Mouse (Mus musculus) embryonic fibroblast, embryonic 13.5 days (primary cell): ENCODE results near the gene Ltc4s. TPM values are rescaled to one million over a fixed set of nuclear protein-coding genes. Genes with fewer than 3 reads are reported as not detected.

Experiments used
- H3K27ac ChIP-seq: 2 replicates; pipeline ENCODE4 v1.5.1; 2012; ENCODE audit warnings: low read length, control low read depth, inconsistent platforms; ENCODE audit not compliant: insufficient read depth
- H3K4me1 ChIP-seq: 2 replicates; pipeline ENCODE4 v1.6.1; 2011; ENCODE audit warnings: low read length; ENCODE audit not compliant: control insufficient read depth, insufficient read depth
- H3K4me3 ChIP-seq: 2 replicates; pipeline ENCODE4 v1.5.1; 2011; ENCODE audit warnings: mild to moderate bottlenecking, control low read depth, low read length; ENCODE audit not compliant: insufficient read depth
- CTCF ChIP-seq: IDR thresholded peaks from 2 replicates; pipeline ENCODE4 v1.5.1; 2011; ENCODE audit warnings: mild to moderate bottlenecking, control low read depth, low read length, moderate library complexity, borderline replicate concordance; ENCODE audit not compliant: insufficient read depth
- POLR2A ChIP-seq: IDR thresholded peaks from 2 replicates; pipeline ENCODE4 v1.6.1; 2011; ENCODE audit warnings: low read depth, mild to moderate bottlenecking, control low read depth, low read length, moderate library complexity
- polyA plus RNA-seq: library from polyadenylated mRNA; stranded (reverse); fragments of >200 nt; gene quantifications from 2 replicates; pipeline ENCODE4 v1.2.4, GENCODE M21; 2011; ENCODE audit warnings: low read depth; ENCODE audit not compliant: missing spikeins, insufficient read length

Gene Ltc4s
- polyA plus RNA-seq, 1 experiment, result 0.83 TPM

GRCm38 (mm10) chr11:50269885-50270284, 31.5 kb upstream of the Ltc4s start:
- Histone ChIP-seq H3K4me1 (peaks cover under 1% of the 10 kb centered on the region; the same call in 1 of the 2 replicates), H3K27ac (0 out of 2 replicates have a peak overlapping the region, but pooled peaks have one; percentile 37)
- TF ChIP-seq POLR2A (no peak), CTCF (no peak)

GRCm38 (mm10) chr11:50269163-50269562, 30.7 kb upstream of the Ltc4s start:
- Histone ChIP-seq H3K27ac (no peak overlapping the region), H3K4me1 (no peaks in the 10 kb centered on the region), H3K4me3 (no peak overlapping the region)
- TF ChIP-seq POLR2A (no peak), CTCF (no peak)

More at GRCm38 (mm10) chr11:50269885-50270284, 31.5 kb upstream of the Ltc4s start:
- no peak overlapping the region for H3K4me3 ChIP-seq

- Histone ChIP-seq H3K4me3 (no peak overlapping the region), H3K4me1 (no peaks in the 10 kb centered on the region), H3K27ac (no peak overlapping the region)
- TF ChIP-seq CTCF (no peak), POLR2A (no peak)
These were observed 28.6 kb upstream of the Ltc4s start for GRCm38 (mm10) chr11:50266997-50267396.

GRCm38 (mm10) chr11:50265931-50266330, 27.5 kb upstream of the Ltc4s start:
- H3K4me3 ChIP-seq, result no peak overlapping the region
- H3K4me1 ChIP-seq, result no peaks in the 10 kb centered on the region
- no peak overlapping the region for H3K27ac ChIP-seq
- TF ChIP-seq POLR2A, result no peak
- no peak for TF ChIP-seq CTCF

DNA sequence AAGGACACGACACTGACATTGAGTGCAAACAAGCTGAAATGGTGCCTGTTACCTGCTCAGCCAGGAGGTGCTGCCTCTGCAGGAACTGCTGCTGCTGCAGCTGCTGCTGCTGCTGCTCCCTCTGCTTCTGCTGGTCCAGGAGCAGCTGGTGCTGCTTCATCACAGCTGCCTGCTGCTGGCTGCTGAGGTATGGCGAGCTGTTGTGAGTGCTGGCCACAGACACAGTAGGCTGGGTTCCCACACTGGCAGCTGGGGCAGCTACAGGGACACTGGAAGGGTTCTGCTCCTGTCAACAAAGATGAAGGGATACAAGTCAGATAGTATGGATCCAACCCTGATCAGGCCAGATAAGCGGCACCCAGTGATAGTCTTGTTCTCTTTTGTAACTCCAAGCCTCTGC, 24.8 kb upstream of the Ltc4s start:
- H3K4me1 ChIP-seq, result no peaks in the 10 kb centered on the region
- H3K27ac ChIP-seq, result no peak overlapping the region
- no peak overlapping the region for H3K4me3 ChIP-seq
- TF ChIP-seq CTCF (no peak), POLR2A (no peak)

- TF ChIP-seq CTCF (peak; percentile 28; the same call in 1 of the 2 replicates), POLR2A (no peak)
- Histone ChIP-seq H3K4me1 (no peaks in the 10 kb centered on the region), H3K27ac (no peak overlapping the region), H3K4me3 (no peak overlapping the region)
These were observed 23.6 kb upstream of the Ltc4s start for GRCm38 (mm10) chr11:50262020-50262419.

DNA sequence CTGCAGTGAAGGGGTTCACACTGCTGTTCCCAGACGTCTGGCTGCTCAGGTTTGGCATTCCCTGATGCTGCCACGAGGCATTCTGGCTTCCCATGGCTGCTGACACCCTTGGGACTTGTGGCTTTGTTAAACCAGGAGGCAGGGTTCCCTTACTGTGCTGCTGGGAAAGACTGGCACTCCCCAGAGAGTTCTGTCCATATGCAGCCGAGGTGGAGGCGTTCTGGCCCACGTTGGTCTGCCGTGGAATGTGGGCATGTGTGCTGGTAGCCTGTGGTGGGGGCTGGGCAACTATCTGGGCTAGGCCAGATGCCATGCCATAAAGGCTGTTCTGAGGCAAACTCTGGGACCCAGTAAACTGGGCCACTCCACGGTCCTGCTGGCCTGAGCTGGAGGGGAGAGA, 19.9 kb upstream of the Ltc4s start:
- Histone ChIP-seq H3K27ac (no peak overlapping the region), H3K4me1 (peaks cover under 1% of the 10 kb centered on the region), H3K4me3 (no peak overlapping the region)
- TF ChIP-seq POLR2A (no peak), CTCF (no peak)

DNA sequence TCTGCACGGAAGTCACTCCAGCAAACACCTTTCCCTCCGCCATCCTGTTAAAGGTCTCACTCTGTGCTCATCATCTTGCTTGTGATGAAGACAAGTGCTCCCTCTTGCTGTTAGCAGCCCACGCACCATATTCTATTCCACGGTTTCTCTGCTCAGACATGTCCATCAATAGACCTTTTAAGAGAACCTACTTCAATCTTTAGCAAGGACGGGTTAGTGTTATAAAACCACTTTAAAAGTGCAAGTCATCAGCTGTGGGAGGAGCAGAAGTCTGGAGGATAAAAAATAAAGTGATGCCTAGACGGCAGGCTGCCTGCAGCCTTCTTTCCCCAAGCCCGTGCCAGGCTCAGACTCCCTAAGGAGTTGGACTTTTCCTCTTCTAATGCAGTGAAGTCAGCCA, 18.2 kb upstream of the Ltc4s start:
- no peak overlapping the region for H3K4me3 ChIP-seq
- TF ChIP-seq CTCF, result no peak

DNA sequence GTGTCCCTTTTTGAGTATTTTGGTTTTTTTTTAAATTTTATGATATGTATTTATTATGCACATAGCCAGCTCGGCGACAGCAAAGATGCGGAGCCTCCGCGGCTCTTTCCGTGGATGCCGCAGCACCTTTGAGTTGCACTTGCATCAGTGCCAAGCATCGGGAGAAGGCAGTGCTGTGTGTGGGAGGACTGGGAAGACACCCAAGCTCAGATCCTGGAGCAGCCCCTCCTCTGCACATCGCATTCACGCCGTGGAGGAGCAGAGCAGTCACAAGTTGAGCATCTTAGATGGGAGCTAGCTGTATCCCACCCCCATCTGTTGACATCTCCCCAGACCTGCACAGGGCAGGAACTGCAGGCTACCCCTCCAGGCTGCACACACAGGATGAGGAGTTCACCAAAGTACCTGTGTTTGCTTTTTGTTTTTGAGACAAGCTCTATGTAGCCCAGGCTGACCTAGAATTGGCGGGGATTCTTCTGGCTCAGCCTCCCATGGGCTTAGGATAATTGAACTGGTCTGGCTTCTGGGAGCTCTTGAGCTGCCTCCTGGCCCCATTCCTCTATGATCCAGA, 15.7 kb upstream of the Ltc4s start:
- H3K4me1 ChIP-seq, result peaks cover 11% of the 10 kb centered on the region
- H3K27ac ChIP-seq, result peak overlapping the region; percentile 98; the same call in 1 of the 2 replicates
- no peak for TF ChIP-seq CTCF
- TF ChIP-seq POLR2A, result no peak

More for the DNA sequence above, 18.2 kb upstream of the Ltc4s start:
- Histone ChIP-seq H3K4me1 (peaks cover 11% of the 10 kb centered on the region), H3K27ac (no peak overlapping the region)

GRCm38 (mm10) chr11:50253393-50253792, 15.0 kb upstream of the Ltc4s start:
- Histone ChIP-seq H3K27ac (peak overlapping the region; percentile 98), H3K4me1 (peaks cover 11% of the 10 kb centered on the region)
- TF ChIP-seq CTCF (no peak), POLR2A (no peak)

More for the DNA sequence above, 15.7 kb upstream of the Ltc4s start:
- no peak overlapping the region for H3K4me3 ChIP-seq

More at GRCm38 (mm10) chr11:50253393-50253792, 15.0 kb upstream of the Ltc4s start:
- H3K4me3 ChIP-seq, result no peak overlapping the region
